ENCODE assay signal across 9 mouse cellular contexts in the genomic region with DNA sequence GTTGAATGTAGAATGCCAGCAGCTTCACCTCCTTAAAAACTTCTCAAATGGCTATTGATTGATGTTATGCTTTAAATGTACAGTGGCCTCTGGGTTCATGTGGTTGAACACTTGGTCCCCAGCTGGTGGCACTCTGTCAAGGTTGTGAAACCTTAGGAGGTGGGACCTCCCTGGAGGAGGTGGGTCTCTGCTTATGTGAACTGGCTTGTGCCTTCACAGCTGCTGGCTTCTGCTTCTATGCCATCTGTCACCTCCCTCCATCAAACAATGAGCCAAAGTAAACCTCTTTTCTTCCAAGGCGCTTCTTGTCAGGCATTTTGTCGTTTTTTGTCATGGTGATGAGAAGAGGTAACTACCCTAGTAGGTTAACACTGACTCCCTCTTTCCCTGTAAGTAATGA. TPM values are rescaled to one million over a fixed set of nuclear protein-coding genes. Genes with fewer than 3 reads are reported as not detected.
DNase-seq lines count a peak whose midpoint lies in the region; ATAC-seq lines count a peak whose summit lies in the region.
"Had no signal": no experiment of that assay in that cellular context is flagged by ENCODE, and none has a peak within 500 bp of the region (broad histone marks: within the 10 kb centered on the region; RNA-seq: fewer than 3 reads in every experiment).

No protein-coding gene starts in this region.

- intact Hi-C loops in heart, postnatal 25 days (cut with DNase I) = no loop called here

- no peak overlapping the region for H3K27ac ChIP-seq in forebrain, embryonic 14.5 days (ENCODE audit: low read depth, low read length)
- no peak overlapping the region for H3K27ac ChIP-seq in forebrain, embryonic 15.5 days (replicated peaks)
- no peak overlapping the region for H3K27ac ChIP-seq in midbrain, embryonic 11.5 days (ENCODE audit: low read depth, low read length)
- H3K27ac ChIP-seq in midbrain, embryonic 15.5 days = no peak overlapping the region

- no peak for ATAC-seq in forebrain, embryonic 14.5 days
- no peak; the same call in 1 of the 2 replicates for ATAC-seq in forebrain, embryonic 15.5 days (replicated peaks)
- ATAC-seq in midbrain, embryonic 11.5 days (ENCODE audit: low FRiP score) = 0 out of 2 replicates have a peak, but pooled peaks have one; percentile 57
- no peak for ATAC-seq in midbrain, embryonic 15.5 days (replicated peaks)
- no peak for ATAC-seq in activated CD4-positive, CD25-positive, alpha-beta regulatory T cell, adult 4 months

- H3K4me1 ChIP-seq in forebrain, embryonic 14.5 days (ENCODE audit: control insufficient read depth, insufficient read depth, low read length) = 0 out of 2 replicates have a peak, but pooled peaks cover 3% of the 10 kb centered on the region
- peaks cover 18% of the 10 kb centered on the region for H3K4me1 ChIP-seq in forebrain, embryonic 15.5 days
- no peaks in the 10 kb centered on the region; the same call in 1 of the 2 replicates for H3K4me1 ChIP-seq in midbrain, embryonic 11.5 days (ENCODE audit: control insufficient read depth, insufficient read depth, low read length)
- H3K4me1 ChIP-seq in midbrain, embryonic 15.5 days = peaks cover 5% of the 10 kb centered on the region

- no peaks in the 10 kb centered on the region for H3K27me3 ChIP-seq in forebrain, embryonic 14.5 days (replicated peaks; ENCODE audit: control insufficient read depth, insufficient read depth, low read length)
- H3K27me3 ChIP-seq in forebrain, embryonic 15.5 days = no peaks in the 10 kb centered on the region
- no peaks in the 10 kb centered on the region for H3K27me3 ChIP-seq in midbrain, embryonic 11.5 days (ENCODE audit: control insufficient read depth, insufficient read depth, low read length)
- no peaks in the 10 kb centered on the region for H3K27me3 ChIP-seq in midbrain, embryonic 15.5 days (replicated peaks)

- H3K9ac ChIP-seq in forebrain, embryonic 14.5 days (ENCODE audit: low read length) = no peak overlapping the region
- H3K9ac ChIP-seq in forebrain, embryonic 15.5 days (replicated peaks) = no peak overlapping the region
- no peak overlapping the region for H3K9ac ChIP-seq in midbrain, embryonic 11.5 days (ENCODE audit: low read length)
- no peak overlapping the region for H3K9ac ChIP-seq in midbrain, embryonic 15.5 days

- H3K4me2 ChIP-seq in forebrain, embryonic 14.5 days (ENCODE audit: low read length) = no peak overlapping the region
- H3K4me2 ChIP-seq in forebrain, embryonic 15.5 days (replicated peaks) = no peak overlapping the region
- H3K4me2 ChIP-seq in midbrain, embryonic 11.5 days = no peak overlapping the region
- no peak overlapping the region for H3K4me2 ChIP-seq in midbrain, embryonic 15.5 days

- DNase-seq in forebrain, embryonic 14.5 days (ENCODE audit: low spot score) = peak; percentile 29
- no peak for DNase-seq in midbrain, embryonic 11.5 days (ENCODE audit: low spot score, missing footprints)
- peak; percentile 16 for DNase-seq in heart, postnatal 25 days (ENCODE audit: low spot score)
- peak; percentile 33 for DNase-seq in thymus, postnatal 0 days (ENCODE audit: low spot score)
- no peak for DNase-seq in urinary bladder, postnatal 4 days (ENCODE audit: low spot score in 2 of 2)
- DNase-seq: cerebellum, adult 2 months had no signal

- H3K4me3 ChIP-seq in forebrain, embryonic 14.5 days (ENCODE audit: low read depth, low read length) = no peak overlapping the region
- H3K4me3 ChIP-seq in forebrain, embryonic 15.5 days = no peak overlapping the region
- H3K4me3 ChIP-seq in midbrain, embryonic 11.5 days (ENCODE audit: low read depth, low read length) = no peak overlapping the region
- no peak overlapping the region for H3K4me3 ChIP-seq in midbrain, embryonic 15.5 days

- H3K36me3 ChIP-seq in forebrain, embryonic 14.5 days (ENCODE audit: control insufficient read depth, insufficient read depth, low read length) = no peaks in the 10 kb centered on the region
- no peaks in the 10 kb centered on the region for H3K36me3 ChIP-seq in forebrain, embryonic 15.5 days
- no peaks in the 10 kb centered on the region for H3K36me3 ChIP-seq in midbrain, embryonic 11.5 days (ENCODE audit: control insufficient read depth, insufficient read depth, low read length)
- no peaks in the 10 kb centered on the region for H3K36me3 ChIP-seq in midbrain, embryonic 15.5 days (replicated peaks)

- 45% methylated on average over 2 of the region's 2 CpGs for WGBS in forebrain, embryonic 14.5 days
- 39% methylated on average over 2 of the region's 2 CpGs for WGBS in forebrain, embryonic 15.5 days
- 41% methylated on average over 2 of the region's 2 CpGs for WGBS in midbrain, embryonic 11.5 days
- WGBS in midbrain, embryonic 15.5 days = 35% methylated on average over 2 of the region's 2 CpGs

- no peaks in the 10 kb centered on the region for H3K9me3 ChIP-seq in forebrain, embryonic 14.5 days (replicated peaks; ENCODE audit: control insufficient read depth, low read length)
- H3K9me3 ChIP-seq in forebrain, embryonic 15.5 days = no peaks in the 10 kb centered on the region
- no peaks in the 10 kb centered on the region for H3K9me3 ChIP-seq in midbrain, embryonic 11.5 days (ENCODE audit: control insufficient read depth, low read length)
- no peaks in the 10 kb centered on the region for H3K9me3 ChIP-seq in midbrain, embryonic 15.5 days

RNA-seq across cellular contexts. Expression of a gene that starts 13.8 kb away (rescaled TPM):
- 93.8 and 103 TPM in 2 replicates for polyA plus RNA-seq in forebrain, embryonic 14.5 days (2014; fragmentation: Nextera tagmentation; extraction: Ambion mirVana)
- 89.6 and 99.7 TPM in 2 replicates for polyA plus RNA-seq in forebrain, embryonic 15.5 days (2015; fragmentation: Nextera tagmentation; extraction: Ambion mirVana)
- 84.3 and 94.5 TPM in 2 replicates for polyA plus RNA-seq in midbrain, embryonic 11.5 days (2014; fragmentation: Nextera tagmentation; extraction: Ambion mirVana)
- polyA plus RNA-seq in midbrain, embryonic 15.5 days (2015; fragmentation: Nextera tagmentation; extraction: Ambion mirVana) = 90.5 and 91.0 TPM in 2 replicates
- total RNA-seq in heart, postnatal 25 days (2021) = 10 to 100 TPM; 86.9 to 92.9 TPM
- 60.9 and 75.9 TPM in 2 replicates for polyA plus RNA-seq in thymus, postnatal 0 days (2015; fragmentation: Nextera tagmentation; extraction: Ambion mirVana)
- 10 to 100 TPM; 41.0 to 42.6 TPM for polyA plus RNA-seq in activated CD4-positive, CD25-positive, alpha-beta regulatory T cell, adult 4 months (2017; shearing (Covaris generic))

RNA-seq across cellular contexts. Expression of a gene that starts 31.7 kb away (rescaled TPM):
- polyA plus RNA-seq in forebrain, embryonic 14.5 days (2014; fragmentation: Nextera tagmentation; extraction: Ambion mirVana) = 7.5 and 11.4 TPM in 2 replicates
- 6.9 and 8.3 TPM in 2 replicates for polyA plus RNA-seq in forebrain, embryonic 15.5 days (2015; fragmentation: Nextera tagmentation; extraction: Ambion mirVana)
- 20.5 and 21.7 TPM in 2 replicates for polyA plus RNA-seq in midbrain, embryonic 11.5 days (2014; fragmentation: Nextera tagmentation; extraction: Ambion mirVana)
- polyA plus RNA-seq in midbrain, embryonic 15.5 days (2015; fragmentation: Nextera tagmentation; extraction: Ambion mirVana) = 4.5 and 6.5 TPM in 2 replicates
- total RNA-seq in heart, postnatal 25 days (2021) = 10 to 100 TPM; 12.3 to 14.1 TPM
- polyA plus RNA-seq in thymus, postnatal 0 days (2015; fragmentation: Nextera tagmentation; extraction: Ambion mirVana) = 236 and 254 TPM in 2 replicates
- polyA plus RNA-seq in activated CD4-positive, CD25-positive, alpha-beta regulatory T cell, adult 4 months (2017; shearing (Covaris generic)) = 10 to 100 TPM; 57.3 to 57.9 TPM

Comparison
In these comparisons a context has a peak if more than half of its experiments do, and no peak if none do; other contexts are left out.
1. DNase-seq: peak in forebrain, embryonic 14.5 days (single experiment), heart, postnatal 25 days (single experiment) and thymus, postnatal 0 days (single experiment); none in midbrain, embryonic 11.5 days (single experiment) and urinary bladder, postnatal 4 days (0 of 2).